Mouse (Mus musculus): ENCODE measurements around the gene Gm49388.

The Gm49388 gene

DNA sequence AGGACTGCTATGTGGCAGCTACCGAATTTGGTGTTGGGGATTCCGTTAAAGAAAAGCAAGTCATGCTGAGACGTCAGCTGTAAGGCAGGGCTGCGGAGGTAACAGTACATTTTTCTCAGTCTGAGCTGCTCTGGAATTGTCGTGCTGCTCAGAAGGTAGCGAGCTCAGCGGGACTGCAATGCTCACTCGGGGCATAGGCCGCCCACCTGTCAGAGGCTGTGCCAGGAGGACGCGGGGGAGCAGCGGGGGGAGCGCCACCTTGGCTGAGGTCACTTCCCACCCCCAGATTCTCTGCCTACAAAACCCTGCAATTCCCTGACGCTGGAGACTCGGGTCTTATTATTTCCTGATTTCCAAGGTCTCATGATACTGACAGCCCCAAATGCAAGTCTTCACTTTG is 55.5 kb downstream of the Gm49388 start:
- DNase-seq (ENCODE audit: low read depth, low spot score): no peak

DNA sequence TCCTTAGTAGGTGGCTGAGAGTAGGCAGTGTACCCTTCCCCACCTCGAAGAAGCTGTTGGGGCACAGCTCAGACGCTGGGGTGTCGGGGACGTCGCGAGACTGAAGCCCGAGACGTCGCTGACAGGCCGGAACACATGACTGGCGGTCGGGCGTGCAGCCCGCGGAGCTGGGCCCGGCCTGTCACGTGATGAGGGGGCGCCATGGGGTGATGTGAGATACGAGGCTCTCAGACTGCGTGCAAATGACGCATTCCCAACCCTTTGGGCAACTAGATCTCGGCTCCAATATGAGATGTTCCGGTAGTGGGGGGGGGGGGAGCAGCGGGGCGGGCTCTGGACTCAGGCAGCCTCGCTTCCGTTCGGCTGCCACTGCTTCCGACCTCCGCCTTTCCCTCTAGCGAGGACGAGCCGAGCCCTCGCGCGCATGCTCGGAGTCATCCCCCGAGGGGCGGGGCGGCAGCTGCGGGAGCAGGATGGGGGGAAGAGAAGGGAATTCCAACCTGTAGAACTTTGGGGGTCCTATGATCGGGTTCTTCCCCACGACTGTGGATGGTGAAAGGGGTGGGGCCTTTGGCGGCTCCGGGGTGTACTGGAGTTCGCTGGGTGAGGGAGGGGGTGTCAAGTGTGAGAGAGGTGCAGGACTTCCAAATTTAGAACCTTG is 56.1 kb downstream of the Gm49388 start:
- DNase-seq (ENCODE audit: low read depth, low spot score): peak; percentile 71

DNA sequence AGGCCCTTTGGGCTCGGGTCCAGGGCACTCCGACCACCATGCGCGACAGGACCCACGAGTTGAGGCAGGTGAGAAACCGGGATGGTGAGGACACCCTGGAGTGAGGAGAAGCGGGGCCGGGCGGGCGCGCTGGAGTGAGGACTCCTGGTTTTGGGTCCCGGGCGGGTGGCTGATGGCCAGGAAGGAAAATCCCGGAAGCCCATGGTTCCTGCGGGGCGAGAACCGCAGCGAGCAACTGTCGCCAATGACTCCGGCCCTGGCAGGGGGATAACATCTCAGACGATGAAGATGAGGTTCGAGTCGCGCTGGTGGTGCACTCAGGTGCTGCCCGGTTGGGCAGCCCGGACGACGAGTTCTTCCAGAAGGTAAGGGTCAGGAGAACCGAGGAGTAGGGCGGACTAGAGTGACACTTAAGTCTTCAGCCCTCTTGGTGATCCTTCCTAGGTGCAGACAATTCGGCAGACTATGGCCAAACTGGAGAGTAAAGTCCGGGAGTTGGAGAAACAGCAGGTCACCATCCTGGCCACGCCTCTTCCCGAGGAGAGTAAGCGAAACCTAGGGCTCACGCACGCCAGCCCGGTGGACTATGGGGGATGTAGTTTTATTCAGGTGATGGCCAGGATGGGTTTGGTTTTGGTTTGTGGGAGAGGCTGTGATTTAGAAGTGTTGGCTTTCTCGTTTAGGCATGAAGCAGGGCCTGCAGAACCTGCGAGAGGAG is 56.8 kb downstream of the Gm49388 start:
- DNase-seq (ENCODE audit: low read depth, low spot score): no peak

DNA sequence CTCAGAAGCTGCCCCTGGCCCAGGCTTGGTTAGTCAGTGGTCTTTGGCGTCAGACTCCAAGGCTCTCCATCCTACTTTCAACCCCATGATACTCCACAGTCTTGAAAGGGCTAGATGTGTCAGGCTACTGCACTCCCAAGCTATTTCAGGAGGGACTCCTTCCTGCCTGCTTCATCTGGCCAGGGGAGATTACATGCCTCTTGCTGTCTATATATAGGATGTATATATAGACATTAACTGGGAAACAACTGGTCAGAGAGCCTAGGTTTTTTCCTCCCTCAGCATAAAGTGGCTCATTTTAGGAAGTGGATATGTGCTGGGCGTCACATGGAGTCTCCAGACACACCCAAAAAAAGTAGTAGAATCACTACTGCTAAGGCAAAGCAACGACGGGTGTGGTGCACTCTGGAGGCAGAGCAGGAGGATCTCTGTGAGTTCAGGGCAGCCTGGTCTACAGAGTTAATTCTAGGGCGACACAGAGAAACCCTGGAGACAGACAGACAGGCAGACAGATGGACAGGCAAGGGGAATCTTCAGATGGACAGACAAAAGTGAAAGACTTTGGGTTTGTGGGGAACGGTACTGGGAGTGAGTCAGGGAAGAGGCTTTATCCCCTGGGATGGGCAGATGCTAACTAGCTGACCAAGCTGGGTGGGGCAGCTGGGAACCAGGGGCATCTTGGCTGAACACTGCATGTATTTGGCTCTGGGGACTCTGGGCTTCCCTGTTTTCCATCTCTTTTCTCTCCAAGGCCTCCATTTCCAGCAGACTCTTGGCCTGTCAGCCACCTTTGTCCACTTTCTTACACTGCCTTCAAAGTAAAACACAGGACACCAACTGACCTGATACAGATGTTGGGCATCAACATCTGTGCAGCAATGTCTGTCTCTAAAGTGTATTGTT is 64.8 kb downstream of the Gm49388 start:
- no peak for DNase-seq (ENCODE audit: low read depth, low spot score)

DNA sequence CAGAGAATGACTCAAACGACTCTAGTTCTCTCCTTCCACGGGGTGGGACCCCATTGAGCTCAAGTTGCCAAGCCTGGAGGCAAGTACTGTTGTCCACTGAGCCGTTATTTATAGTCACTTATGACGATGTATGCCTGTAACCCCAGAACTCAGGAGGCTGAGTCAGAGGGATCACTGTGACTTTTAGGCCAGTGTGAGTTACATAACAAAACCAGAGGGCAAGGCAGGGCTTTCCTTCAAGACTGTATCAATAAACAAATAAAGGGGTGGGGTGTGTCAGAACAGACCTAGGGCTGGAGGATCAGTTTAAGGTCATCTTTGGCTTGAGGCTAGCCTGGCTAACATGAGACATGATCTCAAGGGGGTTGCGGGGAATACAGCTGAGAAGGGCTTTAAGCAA is 65.5 kb downstream of the Gm49388 start:
- no peak for DNase-seq (ENCODE audit: low read depth, low spot score)

Data from WW6 (cell line).